Mouse (Mus musculus) hindbrain, embryonic 13.5 days (tissue): ENCODE measurements around the gene Gm11214. TPM values are rescaled to one million over a fixed set of nuclear protein-coding genes. Genes with fewer than 3 reads are reported as not detected.

Experiments used
- ATAC-seq: fragments of 200-750 bp; cut with Nextera tagmentation; 2 replicates; pipeline ENCODE4 v1.8.0; 2017; ENCODE audit warnings: moderate TSS enrichment; ENCODE audit not compliant: low FRiP score
- H3K27ac ChIP-seq: fragments of 300-500 bp; sonication (generic); 2 replicates; pipeline ENCODE4 v1.5.1; 2015; ENCODE audit warnings: inconsistent platforms, mild to moderate bottlenecking, moderate library complexity
- H3K27me3 ChIP-seq: fragments of 300-500 bp; sonication (generic); 2 replicates; pipeline ENCODE4 v1.6.1; 2015; ENCODE audit warnings: mild to moderate bottlenecking, inconsistent platforms
- H3K36me3 ChIP-seq: fragments of 300-500 bp; sonication (generic); 2 replicates; pipeline ENCODE4 v1.6.1; 2015; ENCODE audit warnings: mild to moderate bottlenecking, inconsistent platforms
- H3K4me1 ChIP-seq: fragments of 300-500 bp; sonication (generic); replicated peaks from 2 replicates; pipeline ENCODE4 v1.6.1; 2015; ENCODE audit warnings: inconsistent platforms
- H3K4me2 ChIP-seq: fragments of 300-500 bp; sonication (generic); 2 replicates; pipeline ENCODE4 v1.6.1; 2015; ENCODE audit warnings: inconsistent platforms, mild to moderate bottlenecking, moderate library complexity
- H3K4me3 ChIP-seq: fragments of 300-500 bp; sonication (generic); 2 replicates; pipeline ENCODE4 v1.5.1; 2015; ENCODE audit warnings: mild to moderate bottlenecking, inconsistent platforms
- H3K9ac ChIP-seq: fragments of 300-500 bp; sonication (generic); 2 replicates; pipeline ENCODE4 v1.6.1; 2015; ENCODE audit warnings: mild to moderate bottlenecking, inconsistent platforms
- H3K9me3 ChIP-seq: fragments of 300-500 bp; sonication (generic); 2 replicates; pipeline ENCODE4 v1.6.1; 2016; ENCODE audit warnings: inconsistent platforms
- WGBS: fragments of 180-500 bp; shearing (Covaris S2); methylation state at CpG from one replicate; pipeline ENCODE4 v1.1.7; 2015; 5-methylcytosine and 5-hydroxymethylcytosine counted together
- polyA plus RNA-seq: library from polyadenylated mRNA; unstranded; fragments of >200 nt; fragmentation: Nextera tagmentation; extraction: Ambion mirVana; gene quantifications from 2 replicates; pipeline ENCODE4 v1.2.1, GENCODE M21; 2015

The Gm11214 gene
- polyA plus RNA-seq, 1 experiment from 2014 or later = not detected

GRCm38 (mm10) chr4:63643956-63644726 is 19.0 kb downstream of the Gm11214 start:
- Histone ChIP-seq H3K9ac (no peak overlapping the region), H3K4me2 (no peak overlapping the region), H3K27me3 (no peaks in the 10 kb centered on the region), H3K4me1 (no peaks in the 10 kb centered on the region), H3K27ac (no peak overlapping the region), H3K9me3 (no peaks in the 10 kb centered on the region), H3K4me3 (no peak overlapping the region), H3K36me3 (no peaks in the 10 kb centered on the region)
- ATAC-seq = no peak

GRCm38 (mm10) chr4:63639842-63640241 is 23.3 kb downstream of the Gm11214 start:
- Histone ChIP-seq H3K4me3 (no peak overlapping the region), H3K27ac (no peak overlapping the region), H3K9me3 (no peaks in the 10 kb centered on the region), H3K36me3 (no peaks in the 10 kb centered on the region), H3K27me3 (no peaks in the 10 kb centered on the region), H3K4me2 (no peak overlapping the region), H3K4me1 (no peaks in the 10 kb centered on the region), H3K9ac (no peak overlapping the region)
- ATAC-seq = no peak
- WGBS = 84% methylated on average over 2 of the region's 2 CpGs

GRCm38 (mm10) chr4:63638603-63639002 is 24.6 kb downstream of the Gm11214 start:
- Histone ChIP-seq H3K4me2 (no peak overlapping the region), H3K27me3 (no peaks in the 10 kb centered on the region), H3K27ac (no peak overlapping the region), H3K4me3 (no peak overlapping the region), H3K4me1 (no peaks in the 10 kb centered on the region), H3K9ac (no peak overlapping the region), H3K9me3 (no peaks in the 10 kb centered on the region), H3K36me3 (no peaks in the 10 kb centered on the region)
- WGBS = 64% methylated on average over 1 of the region's 1 CpGs
- no peak for ATAC-seq

GRCm38 (mm10) chr4:63633181-63633580 is 30.0 kb downstream of the Gm11214 start:
- ATAC-seq = no peak
- H3K4me3 ChIP-seq = no peak overlapping the region
- WGBS = 92% methylated on average over 2 of the region's 2 CpGs

GRCm38 (mm10) chr4:63627111-63627510 is 36.1 kb downstream of the Gm11214 start:
- no peaks in the 10 kb centered on the region for H3K9me3 ChIP-seq
- H3K36me3 ChIP-seq = no peaks in the 10 kb centered on the region
- no peak overlapping the region for H3K9ac ChIP-seq
- ATAC-seq = no peak
- H3K27me3 ChIP-seq = no peaks in the 10 kb centered on the region
- H3K4me1 ChIP-seq = no peaks in the 10 kb centered on the region
- no peak overlapping the region for H3K4me2 ChIP-seq
- WGBS = 90% methylated on average over 8 of the region's 8 CpGs
- H3K27ac ChIP-seq = no peak overlapping the region
- no peak overlapping the region for H3K4me3 ChIP-seq

More at GRCm38 (mm10) chr4:63633181-63633580, 30.0 kb downstream of the Gm11214 start:
- H3K4me1 ChIP-seq = no peaks in the 10 kb centered on the region
- H3K36me3 ChIP-seq = no peaks in the 10 kb centered on the region
- no peaks in the 10 kb centered on the region for H3K9me3 ChIP-seq
- H3K27ac ChIP-seq = no peak overlapping the region
- no peak overlapping the region for H3K9ac ChIP-seq
- H3K27me3 ChIP-seq = no peaks in the 10 kb centered on the region
- H3K4me2 ChIP-seq = no peak overlapping the region

GRCm38 (mm10) chr4:63625563-63626080 is 37.6 kb downstream of the Gm11214 start:
- no peak for ATAC-seq

GRCm38 (mm10) chr4:63622378-63622835 is 40.8 kb downstream of the Gm11214 start, which contains the start of gene Tex48:
Gene Tex48, minus strand, starts transcription at chr4:63622428.
- Histone ChIP-seq H3K36me3 (no peaks in the 10 kb centered on the region), H3K4me1 (no peaks in the 10 kb centered on the region), H3K4me2 (no peak within 1 kb of the TSS), H3K4me3 (no peak within 1 kb of the TSS), H3K9me3 (no peaks in the 10 kb centered on the region), H3K27me3 (no peaks in the 10 kb centered on the region), H3K9ac (no peak within 1 kb of the TSS), H3K27ac (no peak within 1 kb of the TSS)
- no peak for ATAC-seq
- 59% methylated on average over 5 of the region's 5 CpGs for WGBS

More at GRCm38 (mm10) chr4:63625563-63626080, 37.6 kb downstream of the Gm11214 start:
- H3K27ac ChIP-seq = no peak overlapping the region
- no peaks in the 10 kb centered on the region for H3K36me3 ChIP-seq
- no peak overlapping the region for H3K4me3 ChIP-seq
- no peak overlapping the region for H3K4me2 ChIP-seq
- no peaks in the 10 kb centered on the region for H3K9me3 ChIP-seq
- 79% methylated on average over 3 of the region's 3 CpGs for WGBS
- H3K4me1 ChIP-seq = no peaks in the 10 kb centered on the region
- no peaks in the 10 kb centered on the region for H3K27me3 ChIP-seq
- H3K9ac ChIP-seq = no peak overlapping the region

- WGBS = 89% methylated on average over 2 of the region's 2 CpGs
- no peaks in the 10 kb centered on the region for H3K36me3 ChIP-seq
- H3K4me2 ChIP-seq = no peak overlapping the region
- no peak for ATAC-seq
- H3K4me3 ChIP-seq = no peak overlapping the region
- H3K4me1 ChIP-seq = no peaks in the 10 kb centered on the region
- H3K27ac ChIP-seq = no peak overlapping the region
- H3K9me3 ChIP-seq = no peaks in the 10 kb centered on the region
- no peak overlapping the region for H3K9ac ChIP-seq
- H3K27me3 ChIP-seq = no peaks in the 10 kb centered on the region
Observed at GRCm38 (mm10) chr4:63621861-63622260, 41.3 kb downstream of the Gm11214 start.

Other genes with a start within 250 kb of the Gm11214 start
- gene Whrn, start 167.4 kb downstream of the Gm11214 start, polyA plus RNA-seq = 5.3 and 5.6 TPM in 2 replicates
- gene Atp6v1g1, start 118.6 kb downstream of the Gm11214 start, polyA plus RNA-seq = 464 and 480 TPM in 2 replicates
- 3.0 and 4.4 TPM in 2 replicates for gene Tmem268, start 104.6 kb downstream of the Gm11214 start, polyA plus RNA-seq
- not detected in 2 replicates for gene Gm11213, start 58.1 kb downstream of the Gm11214 start, polyA plus RNA-seq
- gene Tex48, start 41.0 kb downstream of the Gm11214 start, polyA plus RNA-seq = not detected in 2 replicates
- gene Tnfsf15, start 81.7 kb upstream of the Gm11214 start, polyA plus RNA-seq = not detected in 2 replicates
- gene Tnfsf8, start 198.0 kb upstream of the Gm11214 start, polyA plus RNA-seq = 0.04 TPM in 1 of 2 replicates, not detected in the other